Comparison of ENCODE assay signal across 11 mouse cellular contexts in the genomic region with DNA sequence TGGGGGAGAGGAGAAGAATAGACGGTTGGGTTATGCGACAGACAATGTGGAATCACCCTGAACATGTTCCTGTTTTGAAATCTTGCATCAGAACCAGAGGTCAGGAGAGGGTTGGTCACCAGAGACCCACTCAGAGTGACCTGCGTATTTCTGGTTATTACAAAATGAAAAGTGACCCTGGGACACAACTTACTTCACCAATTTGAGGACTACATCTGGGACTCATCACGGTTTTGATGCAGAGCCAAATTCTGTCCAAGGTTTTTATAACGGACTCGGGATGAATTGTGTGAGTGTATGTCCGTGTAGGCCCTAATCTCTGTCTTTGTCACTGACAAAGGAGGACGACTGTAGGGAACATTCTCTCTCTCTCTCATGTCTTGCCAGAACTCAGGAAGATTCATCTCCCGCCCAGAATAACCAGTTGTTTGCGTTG. TPM values are rescaled to one million over a fixed set of nuclear protein-coding genes. Genes with fewer than 3 reads are reported as not detected.
DNase-seq lines count a peak whose midpoint lies in the region; ATAC-seq and TF ChIP-seq lines count a peak whose summit lies in the region.
"Had no signal": no experiment of that assay in that cellular context is flagged by ENCODE, and none has a peak within 500 bp of the region (broad histone marks: within the 10 kb centered on the region; RNA-seq: fewer than 3 reads in every experiment).

No protein-coding gene starts in this region.

- no peak for TF ChIP-seq POLR2A in embryonic fibroblast, embryonic 13.5 days (IDR thresholded peaks at IDR 0.05; ENCODE audit: low read depth, low read length)

- TF ChIP-seq EP300 in stomach, postnatal 0 days (optimal IDR thresholded peaks at IDR 0.05) = no peak

- no peaks in the 10 kb centered on the region for H3K9me3 ChIP-seq in stomach, postnatal 0 days (ENCODE audit: control insufficient read depth, low read length)
- H3K9me3 ChIP-seq: limb, embryonic 15.5 days had no signal

- ATAC-seq in stomach, postnatal 0 days (ENCODE audit: low FRiP score, low TSS enrichment) = peak; percentile 76; the same call in 1 of the 2 replicates
- no peak for ATAC-seq in monocyte, adult 5-6 weeks (replicated peaks; ENCODE audit: insufficient number of reproducible peaks, low FRiP score, low TSS enrichment, poor library complexity, severe bottlenecking)
- ATAC-seq: hindbrain, postnatal 0 days; midbrain, embryonic 16.5 days had no signal

- H3K27ac ChIP-seq in embryonic fibroblast, embryonic 13.5 days (ENCODE audit: insufficient read depth, low read length) = 0 out of 2 replicates have a peak overlapping the region, but pooled peaks have one; percentile 12
- H3K27ac ChIP-seq in stomach, postnatal 0 days (replicated peaks) = no peak overlapping the region; the same call in 1 of the 2 replicates
- H3K27ac ChIP-seq: hindbrain, postnatal 0 days; limb, embryonic 15.5 days had no signal

- H3K4me3 ChIP-seq in embryonic fibroblast, embryonic 13.5 days (ENCODE audit: insufficient read depth, low read length) = no peak overlapping the region
- no peak overlapping the region for H3K4me3 ChIP-seq in stomach, postnatal 0 days (ENCODE audit: low read depth, low read length)
- H3K4me3 ChIP-seq: limb, embryonic 15.5 days had no signal

- no peak overlapping the region for H3K9ac ChIP-seq in stomach, postnatal 0 days (ENCODE audit: low read length)
- H3K9ac ChIP-seq: limb, embryonic 15.5 days had no signal

- H3K4me2 ChIP-seq in stomach, postnatal 0 days (replicated peaks; ENCODE audit: low read depth) = no peak overlapping the region
- H3K4me2 ChIP-seq: limb, embryonic 15.5 days had no signal

- no peaks in the 10 kb centered on the region for H3K36me3 ChIP-seq in stomach, postnatal 0 days (ENCODE audit: control insufficient read depth, insufficient read depth, low read length)
- H3K36me3 ChIP-seq: limb, embryonic 15.5 days had no signal

- 38% methylated on average over 10 of the region's 10 CpGs for WGBS in stomach, postnatal 0 days

- 0 out of 2 replicates have a peak, but pooled peaks cover 4% of the 10 kb centered on the region for H3K4me1 ChIP-seq in embryonic fibroblast, embryonic 13.5 days (ENCODE audit: control insufficient read depth, insufficient read depth, low read length)
- no peaks in the 10 kb centered on the region for H3K4me1 ChIP-seq in stomach, postnatal 0 days (replicated peaks; ENCODE audit: control insufficient read depth, insufficient read depth)

- no peak for TF ChIP-seq CTCF in embryonic fibroblast, embryonic 13.5 days (IDR thresholded peaks at IDR 0.05; ENCODE audit: borderline replicate concordance, insufficient read depth, low read length)
- TF ChIP-seq CTCF in stomach, postnatal 0 days (IDR thresholded peaks at IDR 0.05; ENCODE audit: low read depth) = no peak

- H3K27me3 ChIP-seq in stomach, postnatal 0 days (ENCODE audit: control insufficient read depth, insufficient read depth, low read length) = no peaks in the 10 kb centered on the region
- H3K27me3 ChIP-seq: limb, embryonic 15.5 days had no signal

- peak; percentile 23 for DNase-seq in ovary, postnatal 10 days (ENCODE audit: low spot score)
- DNase-seq in ovary, adult 18-20 months (ENCODE audit: low spot score) = no peak
- peak; percentile 81 for DNase-seq in kidney, postnatal 10 days
- peak; percentile 23 for DNase-seq in stomach, postnatal 0 days (ENCODE audit: low spot score)
- no peak for DNase-seq in natural killer cell, adult 2 months (ENCODE audit: low spot score in 2 of 2)
- DNase-seq: cerebellum, postnatal 25 days had no signal

RNA-seq across cellular contexts. Expression of a gene that starts 16.1 kb away (rescaled TPM):
- 11.8 and 14.5 TPM in 2 replicates for polyA plus RNA-seq in embryonic fibroblast, embryonic 13.5 days (2011; ENCODE audit: insufficient read length, low read depth, missing spikeins)
- 12.1 and 15.1 TPM in 2 replicates for polyA plus RNA-seq in stomach, postnatal 0 days (2015; fragmentation: Nextera tagmentation; extraction: Ambion mirVana)
- 1.6 to 6.9 TPM (median 2.0 TPM) in 3 replicates for total RNA-seq in monocyte, adult 5-6 weeks (2017)

Comparison
In these comparisons a context has a peak if more than half of its experiments do, and no peak if none do; other contexts are left out.
1. DNase-seq: peak in ovary, postnatal 10 days (single experiment), kidney, postnatal 10 days (single experiment) and stomach, postnatal 0 days (single experiment); none in ovary, adult 18-20 months (single experiment) and natural killer cell, adult 2 months (0 of 2).